Comparison of ENCODE assay signal across 17 mouse cellular contexts in genomic region chr4:147416365-147416764, GRCm38 (mm10). TPM values are rescaled to one million over a fixed set of nuclear protein-coding genes. Genes with fewer than 3 reads are reported as not detected.
A peak's percentile ranks its signal among the peaks of the same experiment; 100 is the strongest.
DNase-seq lines count a peak whose midpoint lies in the region; ATAC-seq and TF ChIP-seq lines count a peak whose summit lies in the region.
"Not testable (repeated sequence)": the region's sequence is repeated elsewhere in the genome, so short reads cannot be mapped to it uniquely, and the experiment has no call there.
"Had no signal": no experiment of that assay in that cellular context is flagged by ENCODE, and none has a peak within 500 bp of the region (broad histone marks: within the 10 kb centered on the region; RNA-seq: fewer than 3 reads in every experiment).

No protein-coding gene starts in this region.

- not testable (repeated sequence) for H3K36me3 ChIP-seq in G1E (replicated peaks); forebrain, embryonic 10.5 days (replicated peaks); heart, embryonic 10.5 days; hindbrain, embryonic 13.5 days; limb, embryonic 11.5 days (ENCODE audit: control insufficient read depth, insufficient read depth, low read length); lung, embryonic 16.5 days (ENCODE audit: control insufficient read depth, insufficient read depth, low read length); midbrain, embryonic 16.5 days (ENCODE audit: control insufficient read depth, insufficient read depth, low read length); stomach, postnatal 0 days (ENCODE audit: control insufficient read depth, insufficient read depth, low read length)

- WGBS in forebrain, embryonic 10.5 days, result 81% methylated on average over 1 of the region's 1 CpGs
- 55% methylated on average over 1 of the region's 1 CpGs for WGBS in heart, embryonic 10.5 days
- 81% methylated on average over 1 of the region's 1 CpGs for WGBS in hindbrain, embryonic 13.5 days
- WGBS in limb, embryonic 11.5 days, result 76% methylated on average over 1 of the region's 1 CpGs
- WGBS in lung, embryonic 16.5 days, result 61% methylated on average over 1 of the region's 1 CpGs
- WGBS in midbrain, embryonic 16.5 days, result 76% methylated on average over 1 of the region's 1 CpGs
- WGBS in stomach, postnatal 0 days, result 80% methylated on average over 1 of the region's 1 CpGs

- H3K4me3 ChIP-seq in G1E (ENCODE audit: low read depth, low read length); forebrain, embryonic 10.5 days; heart, embryonic 10.5 days; hindbrain, embryonic 13.5 days; limb, embryonic 11.5 days (ENCODE audit: low read depth, low read length); lung, embryonic 16.5 days (ENCODE audit: low read length); midbrain, embryonic 16.5 days (ENCODE audit: low read depth, low read length); stomach, postnatal 0 days (ENCODE audit: low read depth, low read length): not testable (repeated sequence)

- H3K4me2 ChIP-seq in hindbrain, embryonic 13.5 days; limb, embryonic 11.5 days (ENCODE audit: low read depth, severe bottlenecking); lung, embryonic 16.5 days (ENCODE audit: low read depth, low read length); midbrain, embryonic 16.5 days (ENCODE audit: low read length); stomach, postnatal 0 days (replicated peaks; ENCODE audit: low read depth): not testable (repeated sequence)

- H3K27ac ChIP-seq in forebrain, embryonic 10.5 days; heart, embryonic 10.5 days; hindbrain, embryonic 13.5 days; limb, embryonic 11.5 days (replicated peaks; ENCODE audit: low read depth, low read length); lung, embryonic 16.5 days (ENCODE audit: low read length); midbrain, embryonic 16.5 days (ENCODE audit: low read length); stomach, postnatal 0 days (replicated peaks): not testable (repeated sequence)

- TF ChIP-seq EP300 in stomach, postnatal 0 days (optimal IDR thresholded peaks at IDR 0.05), result not testable (repeated sequence)

- not testable (repeated sequence) for H3K27me3 ChIP-seq in G1E (ENCODE audit: insufficient read depth, low read length); forebrain, embryonic 10.5 days (ENCODE audit: poor library complexity, severe bottlenecking); heart, embryonic 10.5 days (ENCODE audit: insufficient read depth, poor library complexity, severe bottlenecking); hindbrain, embryonic 13.5 days; limb, embryonic 11.5 days (ENCODE audit: control insufficient read depth, insufficient read depth, low read length); lung, embryonic 16.5 days (ENCODE audit: control insufficient read depth, insufficient read depth, low read depth, low read length); midbrain, embryonic 16.5 days (ENCODE audit: control insufficient read depth, insufficient read depth, low read depth, low read length); stomach, postnatal 0 days (ENCODE audit: control insufficient read depth, insufficient read depth, low read length)

- TF ChIP-seq CTCF in G1E (IDR thresholded peaks at IDR 0.05; ENCODE audit: low read depth, low read length), result 0 out of 2 replicates have a peak, but pooled peaks have one; percentile 3
- TF ChIP-seq CTCF in stomach, postnatal 0 days (IDR thresholded peaks at IDR 0.05; ENCODE audit: low read depth), result not testable (repeated sequence)

- not testable (repeated sequence) for H3K9ac ChIP-seq in hindbrain, embryonic 13.5 days; limb, embryonic 11.5 days (ENCODE audit: low read length); lung, embryonic 16.5 days (ENCODE audit: low read length); midbrain, embryonic 16.5 days (ENCODE audit: low read depth, low read length); stomach, postnatal 0 days (ENCODE audit: low read length)

- H3K9me3 ChIP-seq in G1E (replicated peaks), result peaks cover 24% of the 10 kb centered on the region
- peaks cover 54% of the 10 kb centered on the region for H3K9me3 ChIP-seq in forebrain, embryonic 10.5 days
- H3K9me3 ChIP-seq in heart, embryonic 10.5 days, result peaks cover 36% of the 10 kb centered on the region
- H3K9me3 ChIP-seq in hindbrain, embryonic 13.5 days, result peaks cover 49% of the 10 kb centered on the region
- peaks cover 12% of the 10 kb centered on the region; the same call in 1 of the 2 replicates for H3K9me3 ChIP-seq in limb, embryonic 11.5 days (ENCODE audit: control insufficient read depth, low read length)
- H3K9me3 ChIP-seq in lung, embryonic 16.5 days (ENCODE audit: control insufficient read depth, low read length), result peaks cover 31% of the 10 kb centered on the region
- H3K9me3 ChIP-seq in midbrain, embryonic 16.5 days (replicated peaks; ENCODE audit: control insufficient read depth, low read length, poor library complexity, severe bottlenecking), result peaks cover 43% of the 10 kb centered on the region
- H3K9me3 ChIP-seq in stomach, postnatal 0 days (ENCODE audit: control insufficient read depth, low read length), result peaks cover 13% of the 10 kb centered on the region

- not testable (repeated sequence) for H3K4me1 ChIP-seq in G1E (ENCODE audit: insufficient read depth, low read depth, low read length); forebrain, embryonic 10.5 days; heart, embryonic 10.5 days; hindbrain, embryonic 13.5 days (replicated peaks); limb, embryonic 11.5 days (ENCODE audit: control insufficient read depth, insufficient read depth, low read length); lung, embryonic 16.5 days (replicated peaks; ENCODE audit: control insufficient read depth, insufficient read depth, low read length); midbrain, embryonic 16.5 days (ENCODE audit: control insufficient read depth, insufficient read depth, low read length); stomach, postnatal 0 days (replicated peaks; ENCODE audit: control insufficient read depth, insufficient read depth)

- 0 out of 2 replicates have a peak, but pooled peaks have one; percentile 10 for ATAC-seq in G1E (ENCODE audit: extremely low read depth, insufficient number of reproducible peaks, low FRiP score, poor library complexity, severe bottlenecking)
- ATAC-seq in hindbrain, embryonic 13.5 days (ENCODE audit: low FRiP score), result 0 out of 2 replicates have a peak, but pooled peaks have one; percentile 15
- not testable (repeated sequence) for ATAC-seq in limb, embryonic 11.5 days (ENCODE audit: insufficient number of reproducible peaks, low FRiP score, low TSS enrichment, low read depth)
- peak; percentile 24; the same call in 1 of the 2 replicates for ATAC-seq in lung, embryonic 16.5 days (ENCODE audit: low read depth)
- peak; percentile 33; the same call in 1 of the 2 replicates for ATAC-seq in midbrain, embryonic 16.5 days
- peak; percentile 45 for ATAC-seq in stomach, postnatal 0 days (ENCODE audit: low FRiP score, low TSS enrichment)

- DNase-seq in G1E (ENCODE audit: low spot score); stomach, postnatal 0 days (ENCODE audit: low spot score): not testable (repeated sequence)
- DNase-seq in forebrain, embryonic 10.5 days (ENCODE audit: extremely low spot score, low spot score), result peak; percentile 14
- DNase-seq in heart, embryonic 10.5 days (ENCODE audit: low spot score), result peak; percentile 77
- peak; percentile 22 for DNase-seq in limb, embryonic 11.5 days (ENCODE audit: low spot score)

RNA-seq across cellular contexts. Expression of gene Zfp978, which starts 55.3 kb away (rescaled TPM):
- not detected in 2 replicates for total RNA-seq in G1E (2014; fragmentation: Nextera tagmentation)
- 0.58 and 0.60 TPM in 2 replicates for total RNA-seq in G1E (2017)
- not detected in 2 replicates for polyA plus RNA-seq in G1E (2012)
- 0.30 TPM in 1 of 2 replicates, not detected in the other for polyA plus RNA-seq in forebrain, embryonic 10.5 days (2016; fragmentation: Nextera tagmentation; extraction: Ambion mirVana)
- polyA plus RNA-seq in heart, embryonic 10.5 days (2016; fragmentation: Nextera tagmentation; extraction: Ambion mirVana), result 0.14 and 0.26 TPM in 2 replicates
- not detected in 2 replicates for polyA plus RNA-seq in hindbrain, embryonic 13.5 days (2015; fragmentation: Nextera tagmentation; extraction: Ambion mirVana)
- polyA plus RNA-seq in limb, embryonic 11.5 days (2014; fragmentation: Nextera tagmentation; extraction: Ambion mirVana), result not detected in 2 replicates
- 0.25 TPM in 1 of 2 replicates, not detected in the other for polyA plus RNA-seq in lung, embryonic 16.5 days (2015; fragmentation: Nextera tagmentation; extraction: Ambion mirVana)
- not detected in 2 replicates for polyA plus RNA-seq in midbrain, embryonic 16.5 days (2015; fragmentation: Nextera tagmentation; extraction: Ambion mirVana)
- not detected in 2 replicates for polyA plus RNA-seq in stomach, postnatal 0 days (2015; fragmentation: Nextera tagmentation; extraction: Ambion mirVana)
- total RNA-seq: adrenal gland, postnatal 25 days; gastrocnemius, postnatal 14 days; layer of hippocampus, adult 8-10 months; left cerebral cortex, postnatal 25 days; liver, adult 2 months; midbrain, postnatal 0 days had no signal
- polyA plus RNA-seq: embryonic facial prominence, embryonic 12.5 days; forebrain, embryonic 13.5 days; liver, adult 2 months; macrophage; midbrain, postnatal 0 days had no signal
